Comparison of ENCODE assay signal across 17 mouse cellular contexts in genomic region chr10:121499063-121499462, GRCm38 (mm10). TPM values are rescaled to one million over a fixed set of nuclear protein-coding genes. Genes with fewer than 3 reads are reported as not detected.
DNase-seq lines count a peak whose midpoint lies in the region; ATAC-seq and TF ChIP-seq lines count a peak whose summit lies in the region.
"Had no signal": no experiment of that assay in that cellular context is flagged by ENCODE, and none has a peak within 500 bp of the region (broad histone marks: within the 10 kb centered on the region; RNA-seq: fewer than 3 reads in every experiment).

No protein-coding gene starts in this region.

- no peak for DNase-seq in liver, adult 2 months (ENCODE audit: extremely low read depth, low read depth, low spot score)
- DNase-seq in liver, embryonic 11.5 days (ENCODE audit: low spot score) = no peak
- no peak for DNase-seq in spleen, adult 2 months (ENCODE audit: low read depth in 1 of 2, low spot score in 2 of 2)
- DNase-seq in spleen, postnatal 10 days (ENCODE audit: low spot score in 2 of 2) = no peak
- no peak for DNase-seq in forebrain, embryonic 11.5 days (ENCODE audit: low spot score)
- DNase-seq in embryo, embryonic 10.5 days (ENCODE audit: low spot score) = no peak
- DNase-seq: cerebellum, adult 18-20 months; cerebellum, postnatal 25 days; gastrocnemius, postnatal 14 days; thymus, postnatal 14 days had no signal

- TF ChIP-seq POLR2A in liver, adult 2 months (IDR thresholded peaks at IDR 0.05; ENCODE audit: extremely low read depth, insufficient read depth, low read length) = no peak
- TF ChIP-seq POLR2A in spleen, adult 2 months (IDR thresholded peaks at IDR 0.05; ENCODE audit: low read depth, low read length) = no peak

- no peak overlapping the region for H3K4me2 ChIP-seq in liver, embryonic 11.5 days
- no peak overlapping the region for H3K4me2 ChIP-seq in embryonic facial prominence, embryonic 13.5 days
- H3K4me2 ChIP-seq in forebrain, embryonic 11.5 days (ENCODE audit: low read depth, low read length, severe bottlenecking) = no peak overlapping the region
- H3K4me2 ChIP-seq: forebrain, embryonic 13.5 days; hindbrain, embryonic 14.5 days had no signal

- no peaks in the 10 kb centered on the region for H3K27me3 ChIP-seq in liver, adult 2 months (ENCODE audit: control insufficient read depth, insufficient read depth, low read length)
- H3K27me3 ChIP-seq in liver, embryonic 11.5 days (replicated peaks; ENCODE audit: control insufficient read depth, insufficient read depth, low read length) = no peaks in the 10 kb centered on the region
- no peaks in the 10 kb centered on the region for H3K27me3 ChIP-seq in spleen, adult 2 months (ENCODE audit: control insufficient read depth, insufficient read depth, low read length)
- H3K27me3 ChIP-seq in embryonic facial prominence, embryonic 13.5 days = no peaks in the 10 kb centered on the region
- no peaks in the 10 kb centered on the region for H3K27me3 ChIP-seq in forebrain, embryonic 11.5 days (ENCODE audit: control insufficient read depth, insufficient read depth, low read length)
- H3K27me3 ChIP-seq: forebrain, embryonic 13.5 days; limb, embryonic 12.5 days; megakaryocyte, embryonic 14.5 days; Patski had no signal

- peaks cover 8% of the 10 kb centered on the region for H3K4me1 ChIP-seq in liver, adult 2 months (ENCODE audit: control insufficient read depth, insufficient read depth, low read length)
- peaks cover 9% of the 10 kb centered on the region; the same call in 1 of the 2 replicates for H3K4me1 ChIP-seq in liver, embryonic 11.5 days (replicated peaks; ENCODE audit: control insufficient read depth, insufficient read depth, low read length)
- peaks cover 21% of the 10 kb centered on the region; the same call in 1 of the 2 replicates for H3K4me1 ChIP-seq in spleen, adult 2 months (ENCODE audit: control insufficient read depth, insufficient read depth, insufficient read length)
- H3K4me1 ChIP-seq in embryonic facial prominence, embryonic 13.5 days = peaks cover 29% of the 10 kb centered on the region
- H3K4me1 ChIP-seq in forebrain, embryonic 11.5 days (replicated peaks; ENCODE audit: control insufficient read depth, insufficient read depth, low read length) = peaks cover 4% of the 10 kb centered on the region; the same call in 1 of the 2 replicates

- peak overlapping the region; percentile 83 for H3K27ac ChIP-seq in liver, adult 2 months (replicated peaks; ENCODE audit: insufficient read depth, low read depth, low read length)
- H3K27ac ChIP-seq in liver, embryonic 11.5 days (ENCODE audit: low read depth, low read length) = no peak overlapping the region
- H3K27ac ChIP-seq in spleen, adult 2 months (ENCODE audit: insufficient read depth, low read length) = 0 out of 2 replicates have a peak overlapping the region, but pooled peaks have one; percentile 12
- peak overlapping the region; percentile 33; the same call in 1 of the 2 replicates for H3K27ac ChIP-seq in embryonic facial prominence, embryonic 13.5 days
- H3K27ac ChIP-seq in forebrain, embryonic 11.5 days (ENCODE audit: low read depth, low read length) = no peak overlapping the region
- H3K27ac ChIP-seq: hindbrain, embryonic 14.5 days had no signal

- no peak for TF ChIP-seq CTCF in liver, adult 2 months (IDR thresholded peaks at IDR 0.05; ENCODE audit: low read depth, low read length)
- no peak for TF ChIP-seq CTCF in spleen, adult 2 months (IDR thresholded peaks at IDR 0.05; ENCODE audit: extremely low read depth, insufficient read depth, insufficient read length, insufficient replicate concordance)

- H3K79me2 ChIP-seq in liver, adult 2 months (ENCODE audit: control insufficient read depth, insufficient read depth, low read length) = no peaks in the 10 kb centered on the region

- H3K9ac ChIP-seq in liver, adult 2 months (ENCODE audit: low read depth, low read length) = no peak overlapping the region; the same call in 1 of the 2 replicates
- H3K9ac ChIP-seq in liver, embryonic 11.5 days (ENCODE audit: low read depth, low read length) = no peak overlapping the region
- H3K9ac ChIP-seq in embryonic facial prominence, embryonic 13.5 days = no peak overlapping the region
- no peak overlapping the region for H3K9ac ChIP-seq in forebrain, embryonic 11.5 days (ENCODE audit: low read length)
- H3K9ac ChIP-seq: forebrain, embryonic 13.5 days; hindbrain, embryonic 14.5 days; limb, embryonic 12.5 days; lung, embryonic 14.5 days had no signal

- no peak overlapping the region for H3K4me3 ChIP-seq in liver, adult 2 months (ENCODE audit: insufficient read depth, low read depth, low read length)
- H3K4me3 ChIP-seq in liver, embryonic 11.5 days (ENCODE audit: low read depth, low read length) = no peak overlapping the region
- no peak overlapping the region for H3K4me3 ChIP-seq in spleen, adult 2 months (ENCODE audit: extremely low read depth, insufficient read depth, insufficient read length)
- no peak overlapping the region for H3K4me3 ChIP-seq in embryonic facial prominence, embryonic 13.5 days
- H3K4me3 ChIP-seq in forebrain, embryonic 11.5 days (ENCODE audit: low read depth, low read length) = no peak overlapping the region
- H3K4me3 ChIP-seq: forebrain, embryonic 13.5 days; limb, embryonic 12.5 days; megakaryocyte, embryonic 14.5 days had no signal

- WGBS in liver, adult 2 months = 61% methylated on average over 2 of the region's 2 CpGs
- 53% methylated on average over 2 of the region's 2 CpGs for WGBS in liver, embryonic 11.5 days
- 56% methylated on average over 2 of the region's 2 CpGs for WGBS in spleen, adult 2 months
- 54% methylated on average over 2 of the region's 2 CpGs for WGBS in embryonic facial prominence, embryonic 13.5 days
- WGBS in forebrain, embryonic 11.5 days = 63% methylated on average over 2 of the region's 2 CpGs

- H3K9me3 ChIP-seq in liver, embryonic 11.5 days (ENCODE audit: control insufficient read depth, low read length) = no peaks in the 10 kb centered on the region
- H3K9me3 ChIP-seq in embryonic facial prominence, embryonic 13.5 days = no peaks in the 10 kb centered on the region
- no peaks in the 10 kb centered on the region for H3K9me3 ChIP-seq in forebrain, embryonic 11.5 days (ENCODE audit: control insufficient read depth, low read length)
- H3K9me3 ChIP-seq: forebrain, embryonic 13.5 days; limb, embryonic 12.5 days; megakaryocyte, embryonic 14.5 days had no signal

- no peak for ATAC-seq in liver, embryonic 11.5 days (replicated peaks; ENCODE audit: low FRiP score)
- ATAC-seq in embryonic facial prominence, embryonic 13.5 days (ENCODE audit: insufficient number of reproducible peaks, insufficient read depth, low FRiP score, low TSS enrichment, low read depth) = no peak
- ATAC-seq in forebrain, embryonic 11.5 days (replicated peaks; ENCODE audit: low FRiP score) = no peak
- ATAC-seq: forebrain, embryonic 13.5 days; Patski had no signal

- H3K36me3 ChIP-seq in liver, adult 2 months (ENCODE audit: control insufficient read depth, insufficient read depth, low read length) = no peaks in the 10 kb centered on the region
- H3K36me3 ChIP-seq in liver, embryonic 11.5 days (ENCODE audit: control insufficient read depth, insufficient read depth, low read length) = no peaks in the 10 kb centered on the region
- H3K36me3 ChIP-seq in spleen, adult 2 months (ENCODE audit: control insufficient read depth, insufficient read depth, low read length) = no peaks in the 10 kb centered on the region
- H3K36me3 ChIP-seq in embryonic facial prominence, embryonic 13.5 days = no peaks in the 10 kb centered on the region
- no peaks in the 10 kb centered on the region for H3K36me3 ChIP-seq in forebrain, embryonic 11.5 days (ENCODE audit: control insufficient read depth, insufficient read depth, low read length)
- H3K36me3 ChIP-seq: limb, embryonic 12.5 days had no signal

RNA-seq across cellular contexts. Expression of gene Rassf3, which starts 22.9 kb away (rescaled TPM):
- total RNA-seq in liver, adult 2 months (2014; rRNA removed) = 13.4 and 18.7 TPM in 2 replicates
- polyA plus RNA-seq in liver, adult 2 months (2012; rRNA removed) = 20.0 and 22.2 TPM in 2 replicates
- polyA plus RNA-seq in liver, embryonic 11.5 days (2014; fragmentation: Nextera tagmentation; extraction: Ambion mirVana) = 14.0 and 15.4 TPM in 2 replicates
- polyA plus RNA-seq in spleen, adult 2 months (2012; rRNA removed) = 20.4 and 26.2 TPM in 2 replicates
- 17.7 and 20.8 TPM in 2 replicates for polyA plus RNA-seq in embryonic facial prominence, embryonic 13.5 days (2015; fragmentation: Nextera tagmentation; extraction: Ambion mirVana)
- 5.5 and 7.6 TPM in 2 replicates for polyA plus RNA-seq in forebrain, embryonic 11.5 days (2014; fragmentation: Nextera tagmentation; extraction: Ambion mirVana)

Comparison
In these comparisons a context has a peak if more than half of its experiments do, and no peak if none do; other contexts are left out.
1. H3K27ac ChIP-seq: peak in liver, adult 2 months (single experiment), spleen, adult 2 months (single experiment) and embryonic facial prominence, embryonic 13.5 days (single experiment); none in liver, embryonic 11.5 days (single experiment) and forebrain, embryonic 11.5 days (single experiment).